Mouse (Mus musculus) E14TG2a.4 (cell line): ENCODE results near the gene Ube2m.

ENCODE experiments used
- CTCF ChIP-seq: conservative IDR thresholded peaks from 2 replicates; pipeline ENCODE4 v1.5.1; 2014; ENCODE audit warnings: low read length
- NANOG ChIP-seq: IDR thresholded peaks from 2 replicates; pipeline ENCODE4 v1.6.1; 2014; ENCODE audit warnings: borderline replicate concordance, low read length, mixed read lengths
- POU5F1 ChIP-seq: IDR thresholded peaks from 2 replicates; pipeline ENCODE4 v1.6.1; 2014; ENCODE audit warnings: low read length, borderline replicate concordance

- TF ChIP-seq CTCF (no peak), NANOG (no peak), POU5F1 (no peak)
Measured at GRCm38 (mm10) chr7:13006531-13006930, 31.5 kb downstream of the Ube2m start.
